Mouse (Mus musculus) skeletal muscle tissue, adult 2 months (tissue): ENCODE data around the gene Slc15a1.

Experiments
- DNase-seq: peaks from one replicate; pipeline ENCODE4 v3.0.0-alpha.2; 2012; ENCODE audit warnings: low read depth, low spot score

Slc15a1 gene

DNA sequence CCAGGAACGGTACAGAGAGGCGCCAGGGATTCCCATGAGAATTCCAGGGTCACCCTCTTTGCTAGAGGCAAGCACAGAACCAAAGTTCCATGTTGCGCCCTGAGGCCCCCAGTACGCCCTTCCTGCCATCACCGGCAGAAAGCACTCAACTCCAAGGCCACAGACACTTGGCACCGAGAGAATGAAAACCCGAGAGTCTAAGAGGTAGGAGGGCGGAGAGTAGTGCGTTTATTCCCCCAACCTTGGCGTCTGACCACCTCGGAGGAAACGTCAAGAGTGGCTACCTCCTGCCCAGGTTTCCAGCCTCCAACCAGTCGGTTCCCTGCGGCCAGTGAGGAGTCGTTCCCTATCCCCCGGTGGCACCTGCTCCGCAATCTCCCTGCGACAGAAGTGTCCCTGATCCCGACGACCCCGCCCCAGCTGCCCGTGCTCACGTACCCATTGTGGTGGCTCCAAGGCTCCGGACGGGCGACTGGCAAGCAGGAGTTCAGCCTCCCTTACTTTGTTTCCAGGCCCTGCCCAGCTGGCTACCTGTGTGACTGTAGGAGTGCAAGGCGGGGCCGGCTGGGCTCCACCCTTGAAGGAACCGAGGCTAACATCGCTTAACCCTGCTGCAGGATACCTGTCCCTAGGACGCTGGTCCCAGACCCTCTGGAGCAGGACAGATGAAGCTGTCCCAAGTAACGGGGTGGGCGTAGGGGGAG lies at the start of gene Slc15a1:
Gene Slc15a1, minus strand, starts transcription at position 472 of the 704 bp plus-strand sequence.
- no peak for DNase-seq

DNA sequence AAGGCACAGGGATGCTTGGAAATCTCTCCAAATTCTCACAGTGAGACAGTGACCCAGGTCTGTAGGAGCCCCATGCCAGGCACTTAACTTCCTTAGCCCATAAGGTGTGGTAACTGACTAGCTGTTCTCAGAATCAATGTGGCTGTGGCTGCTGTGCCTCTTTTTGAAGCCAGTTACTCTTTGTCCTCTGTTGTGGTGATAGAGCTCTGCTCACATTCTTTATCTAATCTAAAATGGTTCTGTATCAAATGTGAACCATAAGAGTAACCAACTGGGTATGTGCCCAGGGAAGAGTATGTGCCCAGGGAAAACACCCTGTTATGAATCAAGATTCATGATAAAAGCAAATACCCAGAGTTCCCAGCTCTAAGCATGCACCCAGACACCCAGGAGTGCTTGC lies 48.7 kb upstream of the Slc15a1 start:
- DNase-seq, result no peak

DNA sequence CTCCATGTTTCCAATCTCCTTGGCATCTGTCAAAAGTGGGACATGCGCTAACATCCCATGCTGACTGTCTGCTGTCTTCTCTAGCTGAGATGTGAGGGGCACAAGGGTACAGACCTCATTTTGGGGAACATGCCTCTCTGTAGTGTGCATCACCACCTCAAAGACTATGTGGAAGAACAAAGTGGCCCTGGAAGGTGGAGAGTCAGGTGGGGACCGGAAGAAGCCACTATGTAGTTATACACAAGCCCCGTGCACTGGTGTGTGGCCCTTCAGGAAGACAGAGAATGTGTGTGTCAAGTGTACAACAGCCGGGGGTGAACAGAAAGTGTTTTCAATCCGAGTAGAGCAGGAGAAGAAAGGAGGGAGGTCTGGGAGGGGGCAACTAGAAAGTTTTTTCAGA lies 47.5 kb upstream of the Slc15a1 start:
- DNase-seq, result no peak

DNA sequence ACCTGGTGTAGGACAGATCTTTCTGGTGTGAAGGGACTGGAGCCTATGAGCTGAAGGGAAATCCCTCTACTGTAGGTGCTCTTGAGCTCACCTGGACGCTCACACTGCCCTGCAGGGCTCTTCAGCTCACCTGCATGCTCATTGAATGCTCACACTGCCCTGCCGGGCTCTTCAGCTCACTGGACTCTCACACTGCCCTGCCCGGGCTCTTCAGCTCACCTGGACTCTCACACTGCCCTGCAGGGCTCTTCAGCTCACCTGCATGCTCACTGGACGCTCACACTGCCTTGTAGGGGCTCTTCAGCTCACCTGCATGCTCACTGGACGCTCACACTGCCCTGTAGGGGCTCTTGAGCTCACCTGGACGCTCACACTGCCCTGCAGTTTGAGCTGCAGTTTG lies 44.8 kb upstream of the Slc15a1 start:
- DNase-seq, result no peak

DNA sequence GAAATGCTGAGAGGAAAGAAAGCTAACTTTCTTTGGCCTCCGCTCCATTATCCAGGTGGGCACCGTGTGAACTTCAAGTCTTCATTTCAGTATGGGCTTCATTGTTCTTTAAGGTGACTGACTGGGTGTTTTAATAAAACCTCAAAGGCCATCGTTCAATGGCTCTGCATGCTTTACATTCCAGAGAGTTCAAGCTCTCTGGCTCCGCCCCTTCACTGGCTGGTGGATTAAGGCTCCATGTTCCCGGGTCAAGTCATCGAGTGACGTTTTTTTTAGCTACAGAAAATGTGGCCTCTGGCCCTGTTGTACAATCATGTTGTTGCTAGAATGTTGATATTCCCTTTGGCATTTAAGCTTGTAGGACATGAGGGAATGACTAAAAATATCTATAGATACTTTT lies 42.7 kb upstream of the Slc15a1 start:
- DNase-seq, result no peak

DNA sequence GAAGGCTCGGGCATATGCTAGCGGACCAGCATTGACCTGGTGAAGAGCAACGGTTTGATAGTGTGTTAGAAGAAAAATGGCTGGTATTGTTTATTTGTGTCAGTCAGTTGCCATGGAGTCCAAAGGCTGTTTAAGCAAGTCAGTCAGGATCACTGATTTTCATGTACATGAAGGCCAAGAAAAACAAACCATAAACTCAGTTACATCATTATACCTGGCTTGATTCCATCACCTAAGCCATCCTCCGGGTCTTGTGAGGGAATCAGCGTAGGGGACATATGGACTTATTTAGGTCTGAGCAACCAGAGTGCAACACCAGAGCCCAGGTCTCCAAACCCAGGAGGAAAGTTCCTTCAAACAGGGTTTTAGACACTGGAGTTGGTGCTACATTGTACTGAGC lies 41.6 kb upstream of the Slc15a1 start:
- no peak for DNase-seq

DNA sequence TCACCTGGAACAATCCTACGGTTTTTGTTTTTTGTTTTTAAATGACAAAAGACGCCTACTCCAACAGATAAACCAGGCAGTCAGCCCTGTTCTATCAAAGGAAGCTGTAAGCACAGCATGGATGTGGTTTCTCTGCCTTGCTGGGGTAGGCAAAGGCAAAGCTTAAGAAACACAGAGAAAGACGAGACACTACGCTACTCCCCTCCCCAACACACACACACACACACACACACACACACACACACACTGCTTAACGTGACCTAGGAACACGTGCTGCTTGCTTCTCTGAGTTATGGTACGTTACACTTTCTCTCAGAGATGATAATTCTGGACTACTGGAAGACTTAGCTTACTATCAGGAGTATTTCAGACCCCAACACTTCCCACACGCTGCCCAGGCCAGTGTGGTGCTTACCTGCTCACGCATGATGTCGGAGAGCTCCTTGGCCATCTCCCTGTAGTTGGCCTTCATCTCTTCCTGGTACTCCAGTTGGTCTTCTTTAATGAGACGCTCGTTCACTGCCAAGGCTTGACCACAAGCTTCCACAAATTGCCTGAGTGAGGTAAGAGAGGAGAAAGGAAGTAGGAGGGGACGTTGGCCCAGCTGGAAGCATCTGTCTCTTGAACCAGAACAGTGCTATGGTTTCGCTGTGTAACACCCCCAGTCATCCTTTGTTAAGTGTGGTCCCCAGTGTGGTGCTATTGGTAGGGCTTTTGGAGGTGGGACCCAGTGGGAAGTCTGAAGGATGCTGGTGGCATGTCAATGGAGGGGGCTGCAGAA lies 40.7 kb upstream of the Slc15a1 start:
- DNase-seq, result no peak

DNA sequence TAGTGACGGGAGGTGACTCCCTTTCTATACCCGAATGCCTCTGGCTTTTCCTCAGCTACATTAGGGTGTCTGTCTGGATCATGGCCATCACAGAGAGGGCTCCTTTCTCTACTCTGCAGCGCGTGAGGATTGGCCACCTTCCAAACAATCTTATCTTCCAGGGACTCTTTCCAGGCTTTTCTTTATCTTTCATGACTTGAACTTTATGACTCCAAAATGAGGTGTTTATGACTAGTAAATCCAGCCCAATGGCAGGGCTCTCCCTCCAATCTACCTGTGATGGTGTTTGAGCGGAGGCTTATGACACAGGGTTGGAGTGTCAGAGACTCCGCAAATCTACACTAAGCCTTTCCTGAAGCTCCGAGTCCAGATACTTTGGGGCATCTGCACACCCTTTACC lies 36.2 kb upstream of the Slc15a1 start:
- no peak for DNase-seq

DNA sequence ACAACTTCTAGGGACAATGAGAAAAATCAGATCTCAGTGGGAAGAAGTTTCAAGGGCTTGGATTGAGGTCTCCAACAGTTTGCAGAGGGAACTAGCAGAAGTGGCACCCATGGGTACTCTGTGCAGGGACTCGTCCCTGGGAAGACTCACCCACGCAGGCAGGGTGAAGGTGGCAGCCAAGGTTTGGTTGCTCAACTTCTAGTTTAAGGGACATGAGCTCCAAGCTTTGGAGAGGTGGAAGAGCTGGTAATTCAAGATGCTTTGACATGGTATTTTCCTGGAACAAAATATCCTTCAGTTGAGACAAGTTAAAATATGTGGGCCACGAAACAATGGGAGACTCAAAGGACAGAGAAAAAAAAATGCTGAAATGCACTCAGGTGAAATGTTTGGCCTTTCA lies 29.4 kb upstream of the Slc15a1 start:
- DNase-seq, result no peak

DNA sequence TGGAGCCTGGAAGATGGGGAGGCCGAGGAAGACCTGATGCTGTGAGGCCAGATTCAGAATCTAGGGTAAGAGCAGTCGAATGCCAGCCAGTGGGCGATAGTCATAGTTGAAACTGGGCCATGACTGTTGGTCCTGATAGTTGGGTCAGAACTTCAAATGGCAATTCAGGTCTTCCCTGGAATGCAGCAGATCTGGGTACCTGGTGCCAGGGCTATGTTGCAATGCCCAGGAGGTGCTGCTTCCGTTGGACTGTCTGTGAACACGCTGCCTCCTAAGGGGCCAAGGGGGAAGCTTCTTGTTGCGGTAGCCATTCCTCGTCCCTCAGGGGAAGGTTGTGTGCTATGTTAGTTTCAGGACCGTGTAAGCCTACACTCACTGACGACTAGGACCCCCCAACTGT lies 25.8 kb upstream of the Slc15a1 start:
- DNase-seq, result no peak

DNA sequence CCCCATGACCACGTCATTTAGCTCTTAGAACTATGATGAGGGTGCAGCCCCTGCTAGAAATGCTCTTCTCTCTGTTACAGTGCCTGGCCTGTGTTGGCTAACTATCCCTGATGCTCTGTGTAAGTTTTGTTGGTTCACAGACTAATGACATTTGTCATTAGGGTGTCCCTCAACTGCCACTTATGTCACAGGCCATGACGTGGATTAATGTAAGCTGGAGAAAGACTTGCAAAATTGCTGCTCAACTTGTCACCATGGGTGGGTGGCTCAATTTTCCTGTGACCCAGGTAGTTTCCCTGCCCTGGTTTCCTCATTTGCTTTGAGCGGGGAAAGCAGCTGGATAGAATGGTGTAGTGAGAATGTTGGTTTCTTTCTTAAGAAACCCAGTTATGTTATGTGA lies 22.8 kb upstream of the Slc15a1 start:
- DNase-seq, result no peak

DNA sequence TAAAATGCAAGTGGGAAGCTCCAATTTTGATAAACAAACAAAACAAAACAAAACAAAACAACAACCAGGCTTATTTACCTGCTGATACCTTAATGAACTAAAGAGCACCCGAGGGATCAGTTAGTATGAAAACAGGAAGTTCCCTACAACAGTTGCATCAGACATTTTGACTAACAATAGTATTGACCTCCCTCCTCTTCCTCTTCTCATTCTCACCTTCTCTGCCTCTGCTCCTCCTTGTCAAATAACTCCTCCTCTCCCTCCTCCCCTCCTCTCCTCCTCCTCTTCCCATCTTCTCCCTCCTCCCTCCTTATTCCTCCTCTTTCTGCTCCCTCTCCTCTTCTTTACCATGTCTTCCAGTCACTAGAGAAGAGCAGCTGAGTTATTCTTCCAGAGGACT lies 22.1 kb upstream of the Slc15a1 start:
- no peak for DNase-seq

DNA sequence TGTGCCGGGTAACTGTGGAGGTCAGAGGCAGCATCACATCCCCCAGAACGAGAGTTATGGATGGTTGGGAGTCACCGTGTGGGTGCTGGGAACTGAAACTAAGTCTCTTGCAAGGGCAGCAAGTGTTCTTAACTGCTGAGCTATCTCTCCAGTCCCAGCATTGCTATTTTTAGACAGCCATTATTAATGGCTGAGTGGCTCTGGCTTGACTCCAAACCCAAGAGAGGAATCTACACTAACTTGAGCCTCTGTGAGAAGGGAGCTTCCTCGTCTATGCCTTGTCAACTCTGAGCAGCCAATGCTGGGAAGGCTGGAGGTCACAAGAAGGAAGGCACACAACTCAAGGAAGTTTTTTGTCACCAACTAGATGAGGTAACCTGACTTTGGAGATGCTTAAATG lies 16.7 kb upstream of the Slc15a1 start:
- peak; percentile 49 for DNase-seq

DNA sequence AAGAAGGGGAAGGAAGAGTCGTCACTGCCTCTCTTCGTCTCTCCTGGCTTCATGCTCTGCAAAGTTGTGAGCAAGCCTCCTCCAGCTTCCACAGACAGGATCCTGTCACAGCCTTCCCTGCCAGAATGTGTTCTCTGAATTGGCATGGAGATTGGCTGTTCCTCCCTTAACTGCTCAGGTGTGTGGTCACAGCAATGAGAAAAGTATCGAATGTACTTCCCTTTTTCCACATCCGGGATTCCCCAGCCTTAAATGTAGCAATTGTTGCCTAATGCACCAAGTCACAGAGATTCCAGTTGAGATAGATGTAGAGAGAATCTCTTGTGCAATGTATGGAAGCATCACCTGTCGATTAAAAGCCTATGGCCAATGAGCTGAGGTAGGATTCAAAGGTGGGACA lies 11.8 kb upstream of the Slc15a1 start:
- no peak for DNase-seq

DNA sequence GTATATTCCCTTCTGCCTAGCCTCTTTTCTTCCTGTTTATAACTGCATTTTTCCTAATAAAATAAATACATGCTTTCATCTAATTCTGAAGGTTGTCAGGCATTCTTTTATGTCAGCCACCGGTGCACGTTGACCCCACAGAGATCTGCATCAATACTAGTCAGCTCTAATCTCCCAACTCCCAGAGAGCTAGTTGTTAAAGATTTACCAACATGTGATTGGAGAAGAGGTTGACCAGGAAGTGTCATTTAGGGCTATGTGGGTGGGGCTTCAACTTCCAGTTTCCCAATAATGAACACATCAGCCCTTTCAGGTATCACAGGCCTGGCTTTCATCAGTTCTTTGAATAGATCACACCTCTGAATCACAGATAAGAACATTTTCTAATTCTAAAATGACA lies 3.9 kb upstream of the Slc15a1 start:
- no peak for DNase-seq

DNA sequence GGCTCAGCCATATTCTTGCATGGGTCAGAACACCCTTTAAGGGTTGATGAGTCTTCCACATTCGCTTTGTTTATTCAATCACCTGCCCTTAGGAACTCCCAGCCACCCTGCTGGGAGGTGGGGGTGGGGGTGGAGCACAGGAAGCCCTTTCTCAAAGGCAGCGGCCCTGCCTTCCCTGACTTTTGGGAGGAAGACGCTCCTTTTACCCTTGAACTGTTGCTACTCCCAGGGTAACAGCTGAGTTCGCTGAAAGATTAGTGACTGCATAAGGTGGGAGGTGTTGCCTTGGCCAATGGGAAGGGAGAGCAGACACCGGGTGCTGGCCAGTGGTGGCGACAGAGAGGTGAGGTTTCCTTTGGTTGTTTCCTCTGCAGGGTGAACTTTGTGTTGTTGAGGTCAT lies 1.3 kb upstream of the Slc15a1 start:
- no peak for DNase-seq

DNA sequence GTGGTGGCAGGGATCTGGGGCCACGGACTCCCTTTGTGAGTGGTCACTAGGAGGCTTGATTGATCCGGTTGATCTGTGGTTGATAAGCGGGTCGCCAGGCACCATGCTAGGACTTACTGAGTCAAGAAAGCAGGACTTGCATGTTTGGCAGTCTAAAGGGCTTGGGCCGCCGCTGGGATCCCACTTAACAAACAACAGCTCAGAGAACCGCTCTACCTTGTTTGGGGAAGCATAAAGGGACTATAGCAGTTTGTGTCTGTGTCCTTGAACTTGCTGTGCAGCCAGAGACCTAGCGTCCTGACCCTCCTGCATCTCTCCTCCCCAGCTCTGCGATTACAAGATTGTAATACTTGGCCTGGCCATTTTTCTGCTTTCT lies 421 bp upstream of the Slc15a1 start:
- no peak for DNase-seq

DNA sequence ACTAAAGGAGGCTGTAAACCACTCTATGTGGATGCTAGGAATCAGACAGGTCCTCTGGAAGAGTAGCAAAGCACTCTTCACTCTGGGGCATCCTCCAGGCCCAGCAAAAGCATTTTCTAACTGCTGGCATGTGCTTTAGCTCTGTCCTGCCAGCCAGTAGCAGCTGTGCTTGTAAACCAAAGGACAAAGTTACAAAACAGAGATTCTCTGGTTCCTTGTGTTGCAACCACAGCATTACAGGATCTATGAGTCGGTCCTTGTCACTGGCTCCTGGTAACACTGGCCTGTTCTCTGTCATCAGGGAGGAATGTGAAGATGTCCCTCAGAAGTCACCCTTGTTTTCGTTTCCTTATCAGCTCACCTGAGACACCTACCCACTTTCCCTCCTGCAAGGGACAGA lies 4.5 kb downstream of the Slc15a1 start:
- DNase-seq, result no peak

DNA sequence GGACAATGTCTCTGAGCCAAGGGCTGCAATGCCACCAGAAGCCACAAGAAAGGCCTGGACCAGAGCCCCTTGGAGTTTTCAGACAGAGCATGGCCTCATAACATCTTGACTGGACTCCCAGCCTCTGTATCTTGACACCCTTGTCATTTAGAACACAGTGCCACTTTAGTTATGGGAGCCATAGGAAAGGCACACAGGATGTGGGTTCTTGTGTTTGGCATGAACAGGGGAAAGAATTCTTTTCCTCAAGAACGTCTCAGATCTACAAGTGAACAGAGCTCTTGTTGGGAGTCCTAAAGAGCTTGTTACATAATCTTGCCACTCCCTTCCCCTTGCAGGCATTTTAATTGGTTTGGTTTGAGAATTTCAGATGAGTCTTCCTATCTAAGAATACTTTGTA lies 5.3 kb downstream of the Slc15a1 start:
- no peak for DNase-seq

DNA sequence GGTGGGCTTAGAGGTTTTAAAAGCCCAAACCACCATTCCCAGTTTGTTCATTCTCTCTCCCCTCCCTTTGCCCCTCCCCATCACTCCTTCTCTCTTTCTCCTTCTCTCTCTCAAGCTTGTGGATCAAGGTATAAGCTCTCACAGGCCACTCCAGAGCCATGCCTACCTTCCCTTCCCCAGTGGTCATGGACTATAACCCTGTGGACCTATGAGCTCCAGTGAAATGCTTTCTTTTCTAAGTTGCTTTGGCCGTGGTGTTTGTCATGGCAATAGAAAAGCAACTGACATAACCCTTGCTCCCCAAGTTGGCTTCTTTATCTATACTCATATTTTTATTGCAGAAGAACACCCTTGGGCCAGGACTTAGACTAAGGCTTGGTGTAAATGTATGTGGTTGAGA lies 7.3 kb downstream of the Slc15a1 start:
- no peak for DNase-seq

DNA sequence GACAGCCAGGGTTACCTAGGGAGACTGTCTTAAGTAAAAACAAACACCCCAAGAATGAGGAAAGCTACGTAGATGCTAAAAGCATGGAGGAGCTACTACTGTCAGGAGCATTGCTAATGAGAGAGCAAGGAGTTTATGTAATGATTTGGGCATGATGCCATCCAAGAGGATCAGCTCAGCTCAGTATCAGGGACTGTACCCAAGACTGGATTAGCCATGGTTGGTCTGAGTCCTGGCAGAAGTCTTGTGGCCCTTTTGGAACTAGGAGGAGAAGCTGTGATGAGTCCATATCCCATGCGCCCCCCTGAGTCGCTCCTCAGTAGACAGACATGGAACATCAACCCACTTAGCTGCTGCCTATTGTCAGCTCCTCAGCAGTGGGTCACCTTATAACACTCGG lies 9.3 kb downstream of the Slc15a1 start:
- peak; percentile 9 for DNase-seq

DNA sequence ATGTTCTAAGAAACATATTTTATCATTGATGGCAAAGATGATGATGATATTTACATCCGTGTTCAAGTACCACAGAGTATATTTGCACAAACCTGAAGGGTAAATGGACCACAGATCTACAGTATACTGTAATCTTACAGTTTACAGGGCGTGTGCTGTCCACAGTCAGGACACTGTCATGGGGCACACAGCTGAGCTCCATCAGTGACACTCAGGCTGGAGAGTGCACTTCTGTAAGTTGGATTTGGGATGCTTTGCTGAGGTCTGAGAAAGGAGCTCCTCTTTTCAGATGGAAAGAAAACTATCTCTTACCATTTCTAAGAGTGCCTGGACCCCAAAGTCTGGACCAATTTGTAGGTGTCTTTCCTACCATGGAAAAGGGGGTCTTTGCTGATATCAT lies 9.9 kb downstream of the Slc15a1 start:
- no peak for DNase-seq

DNA sequence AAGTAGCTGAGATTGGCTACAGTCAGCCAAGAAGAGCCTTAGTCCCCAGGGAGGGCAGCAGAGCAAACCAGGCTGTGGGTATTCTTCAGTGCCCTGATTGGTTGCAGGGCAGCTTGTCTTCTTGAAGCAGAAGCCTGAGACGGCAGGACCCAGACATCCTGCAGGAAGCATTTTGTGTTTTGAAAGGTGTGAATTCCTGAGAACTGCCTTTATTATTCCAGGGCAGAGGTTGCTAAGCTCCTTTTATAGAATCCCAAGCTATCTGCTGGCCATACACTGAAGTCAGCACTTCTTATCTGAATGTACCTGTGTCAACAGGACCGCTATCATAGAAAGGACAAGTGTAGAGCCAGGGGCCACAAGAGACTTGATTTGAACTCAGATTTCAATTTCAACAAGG lies 10.8 kb downstream of the Slc15a1 start:
- DNase-seq, result no peak

DNA sequence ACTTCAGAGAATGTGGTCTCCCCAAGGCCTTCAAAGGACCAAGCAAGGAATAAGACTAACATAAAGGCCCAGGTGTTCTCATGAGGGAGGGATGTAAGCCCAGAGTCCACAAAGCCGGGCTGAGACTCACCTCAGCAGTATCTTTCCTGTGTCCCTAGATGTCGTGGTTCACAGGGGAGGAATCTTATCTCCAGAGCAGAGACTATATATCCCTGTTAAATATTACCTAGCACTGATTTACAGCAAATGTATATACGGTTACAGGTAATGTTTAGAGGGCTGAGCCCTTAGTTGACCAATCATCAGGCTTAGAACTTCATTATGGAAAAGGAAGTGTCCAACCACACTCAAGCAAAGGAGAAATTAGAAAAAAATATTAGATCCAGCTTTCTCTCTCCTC lies 11.3 kb downstream of the Slc15a1 start:
- DNase-seq, result no peak
